Comparison of ENCODE assay signal across 7 mouse cellular contexts in the genomic region with DNA sequence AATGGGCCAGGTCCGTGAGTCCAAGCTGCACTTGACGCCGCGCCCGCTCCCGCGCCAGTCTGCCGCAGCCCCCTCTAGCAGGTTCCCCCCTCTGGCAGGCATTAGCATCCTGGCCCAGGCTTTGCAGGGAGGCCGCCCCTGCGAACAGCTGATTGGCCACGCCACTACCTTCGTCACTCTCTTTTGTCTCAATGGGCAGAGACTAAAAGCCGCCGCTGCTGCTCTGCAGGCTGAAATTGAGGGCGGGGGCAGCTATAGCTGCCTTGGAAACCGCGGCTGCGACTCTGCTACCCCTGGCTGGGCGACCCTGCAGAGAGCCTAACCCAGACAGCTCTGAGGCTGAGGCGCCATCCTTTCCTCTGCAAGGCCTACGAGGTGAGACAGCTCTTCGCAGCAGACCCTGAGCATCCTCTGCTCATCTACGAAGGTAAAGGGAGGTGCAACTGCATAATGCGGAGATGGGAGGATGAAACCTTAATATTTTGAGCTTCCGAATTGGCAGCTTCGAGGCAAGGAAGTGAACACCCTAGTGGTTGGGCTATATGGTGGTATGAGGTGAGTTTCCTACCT. TPM values are rescaled to one million over a fixed set of nuclear protein-coding genes. Genes with fewer than 3 reads are reported as not detected.
DNase-seq lines count a peak whose midpoint lies in the region; ATAC-seq and TF ChIP-seq lines count a peak whose summit lies in the region.

A gene (plus strand): TSS at position 178 of the 570 bp plus-strand sequence.

- TF ChIP-seq CTCF in spleen, adult 2 months (IDR thresholded peaks at IDR 0.05; ENCODE audit: extremely low read depth, insufficient read depth, insufficient read length, insufficient replicate concordance), result no peak

- WGBS in embryonic facial prominence, embryonic 10.5 days, result 20% methylated on average over 26 of the region's 26 CpGs
- WGBS in kidney, embryonic 14.5 days, result 25% methylated on average over 26 of the region's 26 CpGs
- WGBS in limb, embryonic 13.5 days, result 13% methylated on average over 26 of the region's 26 CpGs
- 19% methylated on average over 26 of the region's 26 CpGs for WGBS in midbrain, embryonic 14.5 days
- 32% methylated on average over 26 of the region's 26 CpGs for WGBS in spleen, adult 2 months

- peak; percentile 98 for ATAC-seq in kidney, embryonic 14.5 days (ENCODE audit: low FRiP score, low TSS enrichment)
- peak; percentile 99 for ATAC-seq in limb, embryonic 13.5 days (ENCODE audit: low FRiP score, low read depth)
- ATAC-seq in midbrain, embryonic 14.5 days (ENCODE audit: low FRiP score, low TSS enrichment), result peak; percentile 98

- peak within 1 kb of the TSS; percentile 57 for H3K4me3 ChIP-seq in embryonic facial prominence, embryonic 10.5 days
- peak within 1 kb of the TSS; percentile 36 for H3K4me3 ChIP-seq in kidney, embryonic 14.5 days (ENCODE audit: low read length)
- H3K4me3 ChIP-seq in limb, embryonic 13.5 days, result peak within 1 kb of the TSS; percentile 50
- H3K4me3 ChIP-seq in midbrain, embryonic 14.5 days (replicated peaks; ENCODE audit: low read depth, low read length), result peak within 1 kb of the TSS; percentile 50
- H3K4me3 ChIP-seq in spleen, adult 2 months (ENCODE audit: extremely low read depth, insufficient read depth, insufficient read length), result peak within 1 kb of the TSS; percentile 95

- peaks cover 14% of the 10 kb centered on the region for H3K4me1 ChIP-seq in embryonic facial prominence, embryonic 10.5 days
- no peaks in the 10 kb centered on the region for H3K4me1 ChIP-seq in kidney, embryonic 14.5 days (ENCODE audit: control insufficient read depth, insufficient read depth, low read length)
- H3K4me1 ChIP-seq in limb, embryonic 13.5 days, result no peaks in the 10 kb centered on the region
- H3K4me1 ChIP-seq in midbrain, embryonic 14.5 days (ENCODE audit: control insufficient read depth, insufficient read depth, low read length), result peaks cover 8% of the 10 kb centered on the region; the same call in 1 of the 2 replicates
- H3K4me1 ChIP-seq in spleen, adult 2 months (ENCODE audit: control insufficient read depth, insufficient read depth, insufficient read length), result peaks cover 3% of the 10 kb centered on the region; the same call in 1 of the 2 replicates

- peak within 1 kb of the TSS; percentile 55 for H3K4me2 ChIP-seq in kidney, embryonic 14.5 days (replicated peaks; ENCODE audit: low read depth, low read length)
- H3K4me2 ChIP-seq in limb, embryonic 13.5 days (replicated peaks), result peak within 1 kb of the TSS; percentile 64
- peak within 1 kb of the TSS; percentile 52 for H3K4me2 ChIP-seq in midbrain, embryonic 14.5 days (ENCODE audit: low read length)

- peak within 1 kb of the TSS; percentile 74 for H3K27ac ChIP-seq in embryonic facial prominence, embryonic 10.5 days (replicated peaks)
- H3K27ac ChIP-seq in kidney, embryonic 14.5 days (ENCODE audit: low read depth, low read length), result no peak within 1 kb of the TSS
- H3K27ac ChIP-seq in limb, embryonic 13.5 days, result no peak within 1 kb of the TSS
- peak within 1 kb of the TSS; percentile 92 for H3K27ac ChIP-seq in midbrain, embryonic 14.5 days (replicated peaks; ENCODE audit: low read depth, low read length)
- peak within 1 kb of the TSS; percentile 98 for H3K27ac ChIP-seq in spleen, adult 2 months (ENCODE audit: insufficient read depth, low read length)

- DNase-seq in adrenal gland, postnatal 25 days, result peak; percentile 57
- peak; percentile 89 for DNase-seq in embryonic facial prominence, embryonic 10.5 days (ENCODE audit: low spot score)
- DNase-seq in heart, adult 9 months (ENCODE audit: low spot score in 2 of 2), result peak; percentile 6 to 10
- DNase-seq in midbrain, embryonic 14.5 days, result peak; percentile 92
- peak; percentile 30 to 76 for DNase-seq in spleen, adult 2 months (ENCODE audit: low read depth in 1 of 2, low spot score in 2 of 2)

- peaks cover 73% of the 10 kb centered on the region for H3K27me3 ChIP-seq in embryonic facial prominence, embryonic 10.5 days (replicated peaks; ENCODE audit: low read depth, poor library complexity, severe bottlenecking)
- H3K27me3 ChIP-seq in kidney, embryonic 14.5 days (ENCODE audit: control insufficient read depth, insufficient read depth, low read length), result no peaks in the 10 kb centered on the region
- peaks cover 30% of the 10 kb centered on the region; the same call in 1 of the 2 replicates for H3K27me3 ChIP-seq in limb, embryonic 13.5 days
- H3K27me3 ChIP-seq in midbrain, embryonic 14.5 days (ENCODE audit: control insufficient read depth, insufficient read depth, low read length), result no peaks in the 10 kb centered on the region
- H3K27me3 ChIP-seq in spleen, adult 2 months (ENCODE audit: control insufficient read depth, insufficient read depth, low read length), result no peaks in the 10 kb centered on the region

- TF ChIP-seq POLR2A in spleen, adult 2 months (IDR thresholded peaks at IDR 0.05; ENCODE audit: low read depth, low read length), result peak; percentile 73

- peak within 1 kb of the TSS; percentile 34; the same call in 1 of the 2 replicates for H3K9ac ChIP-seq in kidney, embryonic 14.5 days (ENCODE audit: low read depth, low read length)
- H3K9ac ChIP-seq in limb, embryonic 13.5 days, result peak within 1 kb of the TSS; percentile 59
- peak within 1 kb of the TSS; percentile 71 for H3K9ac ChIP-seq in midbrain, embryonic 14.5 days (replicated peaks; ENCODE audit: low read length)

- no peaks in the 10 kb centered on the region for H3K9me3 ChIP-seq in embryonic facial prominence, embryonic 10.5 days
- no peaks in the 10 kb centered on the region for H3K9me3 ChIP-seq in kidney, embryonic 14.5 days (ENCODE audit: control insufficient read depth, low read length)
- no peaks in the 10 kb centered on the region for H3K9me3 ChIP-seq in limb, embryonic 13.5 days
- no peaks in the 10 kb centered on the region for H3K9me3 ChIP-seq in midbrain, embryonic 14.5 days (ENCODE audit: control insufficient read depth, low read length)

- H3K36me3 ChIP-seq in embryonic facial prominence, embryonic 10.5 days (replicated peaks), result no peaks in the 10 kb centered on the region
- H3K36me3 ChIP-seq in kidney, embryonic 14.5 days (ENCODE audit: control insufficient read depth, insufficient read depth, low read length), result no peaks in the 10 kb centered on the region
- no peaks in the 10 kb centered on the region for H3K36me3 ChIP-seq in limb, embryonic 13.5 days
- H3K36me3 ChIP-seq in midbrain, embryonic 14.5 days (ENCODE audit: control insufficient read depth, insufficient read depth, low read length), result no peaks in the 10 kb centered on the region
- H3K36me3 ChIP-seq in spleen, adult 2 months (ENCODE audit: control insufficient read depth, insufficient read depth, low read length), result no peaks in the 10 kb centered on the region

RNA-seq across cellular contexts. Expression of the gene that starts here (rescaled TPM):
- total RNA-seq in adrenal gland, postnatal 25 days (2021), result 8.3 and 13.7 TPM in 2 replicates
- 32.5 and 39.2 TPM in 2 replicates for polyA plus RNA-seq in embryonic facial prominence, embryonic 10.5 days (2016; fragmentation: Nextera tagmentation; extraction: Ambion mirVana)
- polyA plus RNA-seq in kidney, embryonic 14.5 days (2014; fragmentation: Nextera tagmentation; extraction: Ambion mirVana), result 21.7 and 31.1 TPM in 2 replicates
- polyA plus RNA-seq in limb, embryonic 13.5 days (2015; fragmentation: Nextera tagmentation; extraction: Ambion mirVana), result 34.6 and 37.0 TPM in 2 replicates
- polyA plus RNA-seq in midbrain, embryonic 14.5 days (2014; fragmentation: Nextera tagmentation; extraction: Ambion mirVana), result 304 and 316 TPM in 2 replicates
- 3.0 and 3.5 TPM in 2 replicates for polyA plus RNA-seq in spleen, adult 2 months (2012; rRNA removed)

Comparison
In these comparisons a context has a peak if more than half of its experiments do, and no peak if none do; other contexts are left out.
1. DNase-seq: peak in every context shown above with its lines; median percentile 92 in midbrain, embryonic 14.5 days; 89 in embryonic facial prominence, embryonic 10.5 days; 57 in adrenal gland, postnatal 25 days; 53 in spleen, adult 2 months; 8 in heart, adult 9 months.
2. H3K27ac ChIP-seq: peak in embryonic facial prominence, embryonic 10.5 days (single experiment), midbrain, embryonic 14.5 days (single experiment) and spleen, adult 2 months (single experiment); none in kidney, embryonic 14.5 days (single experiment) and limb, embryonic 13.5 days (single experiment).
3. H3K4me3 ChIP-seq: peak in every context shown above with its lines; median percentile 95 in spleen, adult 2 months; 57 in embryonic facial prominence, embryonic 10.5 days; 50 in limb, embryonic 13.5 days; 50 in midbrain, embryonic 14.5 days; 36 in kidney, embryonic 14.5 days.
4. Peak in every context shown above with its lines, with median percentiles within 50 percentile points of each other: ATAC-seq, H3K4me2 ChIP-seq and H3K9ac ChIP-seq.